Mouse (Mus musculus): ENCODE results near the gene Akap7.

GRCm38 (mm10) chr10:25199510-25200353, 107.9 kb downstream of the Akap7 start:
- TF ChIP-seq POLR2A (IDR thresholded peaks at IDR 0.05; ENCODE audit: control insufficient read depth in 1 of 2, insufficient read depth in 1 of 2, low read depth in 1 of 2, low read length in 2 of 2, poor library complexity in 1 of 2) (no peak), MAFK (IDR thresholded peaks at IDR 0.05; ENCODE audit: borderline replicate concordance, low read depth, low read length) (no peak), CTCF (IDR thresholded peaks at IDR 0.05 in 2 of 3, conservative IDR thresholded peaks at IDR 0.05 in 1 of 3; ENCODE audit: control insufficient read depth in 1 of 3, insufficient read depth in 1 of 3, low read depth in 2 of 3, low read length in 3 of 3, poor library complexity in 1 of 3, severe bottlenecking in 1 of 3) (no peak), GABPA (IDR thresholded peaks at IDR 0.05; ENCODE audit: low read depth, low read length) (no peak), EP300 (IDR thresholded peaks at IDR 0.05; ENCODE audit: low read depth in 1 of 2, low read length in 2 of 2) (no peak), ZKSCAN1 (IDR thresholded peaks at IDR 0.05; ENCODE audit: low read depth, low read length) (no peak), E2F4 (IDR thresholded peaks at IDR 0.05; ENCODE audit: borderline replicate concordance, low read depth, low read length) (no peak), POLR2AphosphoS5 (IDR thresholded peaks at IDR 0.05; ENCODE audit: borderline replicate concordance, low read depth, low read length) (no peak), BHLHE40 (IDR thresholded peaks at IDR 0.05; ENCODE audit: borderline replicate concordance, low read depth, low read length) (no peak), ETS1 (IDR thresholded peaks at IDR 0.05; ENCODE audit: low read depth, low read length) (no peak), RAD21 (IDR thresholded peaks at IDR 0.05; ENCODE audit: low read depth, low read length) (no peak)
